Mouse (Mus musculus) midbrain, embryonic 16.5 days (tissue): Measurements from ENCODE around the gene Dgkq. TPM values are rescaled to one million over a fixed set of nuclear protein-coding genes. Genes with fewer than 3 reads are reported as not detected.

Experiments used
- ATAC-seq: fragments of 200-750 bp; cut with Nextera tagmentation; 2 replicates; pipeline ENCODE4 v1.8.0; 2017; ENCODE audit warnings: moderate TSS enrichment
- H3K27ac ChIP-seq: fragments of 300-500 bp; sonication (generic); 2 replicates; pipeline ENCODE4 v1.5.1; 2014; ENCODE audit warnings: mild to moderate bottlenecking, low read length, mixed read lengths
- H3K27me3 ChIP-seq: fragments of 300-500 bp; sonication (generic); 2 replicates; pipeline ENCODE4 v1.6.1; 2014; ENCODE audit warnings: low read depth, low read length, mixed read lengths; ENCODE audit not compliant: control insufficient read depth, insufficient read depth
- H3K36me3 ChIP-seq: fragments of 300-500 bp; sonication (generic); 2 replicates; pipeline ENCODE4 v1.6.1; 2014; ENCODE audit warnings: mild to moderate bottlenecking, low read length, moderate library complexity, mixed read lengths; ENCODE audit not compliant: control insufficient read depth, insufficient read depth
- H3K4me1 ChIP-seq: fragments of 300-500 bp; sonication (generic); 2 replicates; pipeline ENCODE4 v1.6.1; 2014; ENCODE audit warnings: mild to moderate bottlenecking, low read length, mixed read lengths; ENCODE audit not compliant: control insufficient read depth, insufficient read depth
- H3K4me2 ChIP-seq: fragments of 300-500 bp; sonication (generic); 2 replicates; pipeline ENCODE4 v1.6.1; 2014; ENCODE audit warnings: mild to moderate bottlenecking, low read length, mixed read lengths
- H3K4me3 ChIP-seq: fragments of 300-500 bp; sonication (generic); 2 replicates; pipeline ENCODE4 v1.5.1; 2014; ENCODE audit warnings: low read depth, mild to moderate bottlenecking, low read length, moderate library complexity, mixed read lengths
- H3K9ac ChIP-seq: fragments of 300-500 bp; sonication (generic); 2 replicates; pipeline ENCODE4 v1.6.1; 2014; ENCODE audit warnings: low read depth, low read length, mixed read lengths
- H3K9me3 ChIP-seq: fragments of 300-500 bp; sonication (generic); replicated peaks from 2 replicates; pipeline ENCODE4 v1.6.1; 2014; ENCODE audit warnings: mild to moderate bottlenecking, low read length, mixed read lengths; ENCODE audit not compliant: control insufficient read depth, poor library complexity, severe bottlenecking
- WGBS: fragments of 180-500 bp; shearing (Covaris S2); extraction: QIAGEN DNeasy Blood & Tissue Kit; methylation state at CpG from one replicate; pipeline ENCODE4 v1.1.7; 2014; 5-methylcytosine and 5-hydroxymethylcytosine counted together
- polyA plus RNA-seq: library from polyadenylated mRNA; unstranded; fragments of >200 nt; fragmentation: Nextera tagmentation; extraction: Ambion mirVana; gene quantifications from 2 replicates; pipeline ENCODE4 v1.2.1, GENCODE M21; 2015

The Dgkq gene
- polyA plus RNA-seq, 1 experiment from 2014 or later: 36.9 TPM

DNA sequence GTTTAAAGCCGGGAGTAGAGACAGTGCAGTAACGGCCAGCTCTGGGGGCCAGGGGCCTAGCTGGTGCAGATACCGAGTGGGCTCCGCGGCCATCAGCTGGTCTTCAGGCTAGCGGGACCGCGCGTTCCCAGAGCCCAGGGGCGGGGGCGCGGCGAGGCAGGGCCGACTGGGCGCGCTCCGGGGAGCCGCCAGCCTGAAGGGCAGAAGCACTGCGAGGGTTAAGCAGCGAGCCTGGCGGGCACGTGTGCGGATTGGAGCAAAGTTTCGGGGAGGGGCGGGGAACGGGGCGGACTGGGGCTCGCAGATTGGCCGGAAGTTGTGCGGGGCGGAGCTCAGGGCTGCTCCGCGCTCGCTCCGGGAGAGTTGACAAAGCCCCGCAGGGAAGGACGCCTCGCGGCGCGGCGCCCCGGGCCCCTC is 24.4 kb upstream of the Dgkq start:
- Histone ChIP-seq H3K4me2 (peak overlapping the region; percentile 98), H3K4me3 (peak overlapping the region; percentile 74), H3K9ac (peak overlapping the region; percentile 61), H3K4me1 (peaks cover 16% of the 10 kb centered on the region), H3K9me3 (no peaks in the 10 kb centered on the region), H3K36me3 (no peaks in the 10 kb centered on the region), H3K27ac (no peak overlapping the region), H3K27me3 (peaks cover 13% of the 10 kb centered on the region)
- WGBS: under 1% methylated on average over 24 of the region's 43 CpGs
- peak; percentile 93 for ATAC-seq

DNA sequence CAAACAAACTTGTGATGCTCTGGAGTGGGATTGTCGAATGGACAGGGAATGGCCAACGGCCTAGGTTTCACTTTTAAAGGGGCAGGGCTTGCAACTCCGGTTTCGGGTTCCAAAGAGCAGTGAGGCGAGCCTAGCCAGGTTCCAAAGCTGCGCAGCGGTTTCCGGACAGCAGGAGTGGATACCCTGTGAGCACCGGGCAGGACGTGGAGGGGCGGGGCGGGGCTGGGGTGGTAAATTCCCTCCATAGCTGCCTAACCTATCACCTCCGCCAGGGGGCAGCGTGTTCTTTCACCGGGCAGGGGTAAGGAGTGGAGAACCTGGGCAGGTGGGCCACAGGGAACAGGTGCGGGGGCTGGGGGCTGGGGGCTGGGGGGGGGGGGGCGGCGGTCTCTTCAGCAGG is 22.8 kb upstream of the Dgkq start, which contains the start of gene Fgfrl1:
Gene Fgfrl1, plus strand, starts transcription at position 112 of the 400 bp plus-strand sequence.
- no peak for ATAC-seq
- Histone ChIP-seq H3K9ac (no peak within 1 kb of the TSS), H3K9me3 (no peaks in the 10 kb centered on the region), H3K27me3 (peaks cover 13% of the 10 kb centered on the region), H3K4me2 (peak within 1 kb of the TSS; percentile 98), H3K4me3 (peak within 1 kb of the TSS; percentile 14; the same call in 1 of the 2 replicates), H3K4me1 (peaks cover 13% of the 10 kb centered on the region), H3K36me3 (no peaks in the 10 kb centered on the region), H3K27ac (no peak within 1 kb of the TSS)
- WGBS: 6% methylated on average over 16 of the region's 18 CpGs

DNA sequence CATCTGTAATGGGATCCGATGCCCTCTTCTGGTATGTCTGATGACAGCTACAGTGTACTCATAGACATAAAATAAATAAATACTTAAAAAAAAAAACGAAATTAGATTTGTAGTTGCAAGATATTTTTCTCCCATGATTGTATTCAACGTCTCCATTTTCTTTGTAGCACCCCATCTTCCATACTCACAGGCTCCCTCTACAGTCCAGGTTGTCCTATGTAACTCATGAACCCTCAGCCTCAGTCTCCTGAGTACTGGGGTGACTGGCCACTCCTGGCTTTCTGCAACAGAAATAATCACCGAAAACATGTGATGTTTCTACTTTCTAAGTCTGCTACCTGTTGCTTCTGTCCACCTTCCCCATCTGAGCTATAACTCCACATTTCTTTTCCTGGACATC is 21.7 kb upstream of the Dgkq start:
- no peak overlapping the region for H3K4me2 ChIP-seq
- no peak overlapping the region for H3K9ac ChIP-seq
- no peak overlapping the region for H3K27ac ChIP-seq
- no peak overlapping the region for H3K4me3 ChIP-seq
- H3K36me3 ChIP-seq: no peaks in the 10 kb centered on the region
- peaks cover 13% of the 10 kb centered on the region for H3K27me3 ChIP-seq
- no peaks in the 10 kb centered on the region for H3K9me3 ChIP-seq
- ATAC-seq: no peak
- H3K4me1 ChIP-seq: peaks cover 13% of the 10 kb centered on the region
- WGBS: 71% methylated on average over 4 of the region's 4 CpGs

DNA sequence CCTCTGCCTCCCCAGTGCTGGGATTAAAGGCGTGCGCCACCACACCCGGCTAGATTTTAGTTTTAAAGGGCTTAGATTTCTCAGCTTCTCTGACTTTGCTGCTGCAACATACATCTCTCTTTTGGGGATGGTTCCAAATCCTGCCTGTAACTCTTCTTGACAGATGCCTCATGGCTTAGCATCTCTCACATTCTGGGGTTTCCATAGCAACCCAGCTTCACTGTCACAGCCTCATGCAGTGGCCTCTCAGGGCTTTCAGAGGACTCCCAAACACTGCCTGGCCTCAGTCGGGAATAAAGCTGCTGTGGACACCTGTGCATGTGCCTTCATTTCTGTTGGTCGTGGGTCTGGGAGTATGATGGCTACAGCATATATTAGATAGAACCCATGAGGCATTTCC is 19.6 kb upstream of the Dgkq start:
- no peak overlapping the region for H3K27ac ChIP-seq
- H3K9ac ChIP-seq: no peak overlapping the region
- H3K4me2 ChIP-seq: no peak overlapping the region
- H3K4me1 ChIP-seq: peaks cover 6% of the 10 kb centered on the region
- no peak overlapping the region for H3K4me3 ChIP-seq
- ATAC-seq: no peak
- peaks cover 11% of the 10 kb centered on the region for H3K27me3 ChIP-seq
- no peaks in the 10 kb centered on the region for H3K9me3 ChIP-seq
- WGBS: 61% methylated on average over 5 of the region's 5 CpGs
- H3K36me3 ChIP-seq: no peaks in the 10 kb centered on the region

DNA sequence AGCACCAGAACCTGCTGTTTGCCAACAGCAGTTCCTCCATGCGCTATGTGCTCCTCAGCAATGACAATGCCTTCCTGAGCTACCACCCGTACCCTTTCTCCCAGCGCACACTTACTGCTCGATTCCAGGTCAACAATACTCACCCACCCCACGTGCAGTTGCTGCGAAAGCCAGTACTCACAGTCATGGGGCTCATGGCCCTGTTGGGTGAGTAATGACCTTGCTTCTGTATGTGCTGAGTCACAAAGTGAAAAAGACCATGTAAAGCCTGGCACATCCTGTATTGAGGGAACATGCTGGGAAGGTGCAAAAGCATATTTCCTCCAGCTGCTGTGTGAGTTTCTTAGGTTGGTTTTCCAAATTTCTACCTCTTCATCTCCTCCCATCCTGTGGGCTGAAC is 11.4 kb upstream of the Dgkq start:
- H3K27me3 ChIP-seq: no peaks in the 10 kb centered on the region
- no peak overlapping the region for H3K27ac ChIP-seq
- no peak overlapping the region for H3K9ac ChIP-seq
- H3K4me3 ChIP-seq: no peak overlapping the region
- H3K4me2 ChIP-seq: no peak overlapping the region
- H3K4me1 ChIP-seq: peaks cover 9% of the 10 kb centered on the region
- no peaks in the 10 kb centered on the region; the same call in 1 of the 2 replicates for H3K36me3 ChIP-seq
- H3K9me3 ChIP-seq: no peaks in the 10 kb centered on the region
- ATAC-seq: no peak
- 91% methylated on average over 6 of the region's 6 CpGs for WGBS

DNA sequence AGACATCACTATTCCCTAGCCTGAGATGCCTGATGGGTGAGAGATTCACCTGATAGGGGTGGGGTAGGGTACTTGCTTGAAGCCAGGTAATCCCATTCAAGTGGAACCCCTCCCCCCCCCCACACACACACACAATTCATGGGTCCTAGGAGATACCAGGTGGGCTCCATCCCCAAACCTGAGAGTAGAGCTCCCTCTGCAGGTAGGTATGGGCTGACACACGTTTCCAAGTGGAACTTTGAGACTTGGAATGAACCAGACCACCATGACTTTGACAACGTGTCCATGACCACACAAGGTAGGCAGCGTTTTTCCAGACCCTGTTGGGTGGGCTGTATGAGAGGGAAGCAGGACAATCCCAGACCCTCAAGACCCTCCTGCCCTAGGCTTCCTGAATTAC is 10.4 kb upstream of the Dgkq start:
- H3K27me3 ChIP-seq: no peaks in the 10 kb centered on the region
- no peak overlapping the region for H3K27ac ChIP-seq
- ATAC-seq: no peak
- H3K36me3 ChIP-seq: no peaks in the 10 kb centered on the region; the same call in 1 of the 2 replicates
- H3K4me3 ChIP-seq: no peak overlapping the region
- WGBS: 53% methylated on average over 3 of the region's 3 CpGs
- H3K9me3 ChIP-seq: no peaks in the 10 kb centered on the region
- H3K4me2 ChIP-seq: no peak overlapping the region
- peaks cover 9% of the 10 kb centered on the region for H3K4me1 ChIP-seq
- H3K9ac ChIP-seq: no peak overlapping the region

DNA sequence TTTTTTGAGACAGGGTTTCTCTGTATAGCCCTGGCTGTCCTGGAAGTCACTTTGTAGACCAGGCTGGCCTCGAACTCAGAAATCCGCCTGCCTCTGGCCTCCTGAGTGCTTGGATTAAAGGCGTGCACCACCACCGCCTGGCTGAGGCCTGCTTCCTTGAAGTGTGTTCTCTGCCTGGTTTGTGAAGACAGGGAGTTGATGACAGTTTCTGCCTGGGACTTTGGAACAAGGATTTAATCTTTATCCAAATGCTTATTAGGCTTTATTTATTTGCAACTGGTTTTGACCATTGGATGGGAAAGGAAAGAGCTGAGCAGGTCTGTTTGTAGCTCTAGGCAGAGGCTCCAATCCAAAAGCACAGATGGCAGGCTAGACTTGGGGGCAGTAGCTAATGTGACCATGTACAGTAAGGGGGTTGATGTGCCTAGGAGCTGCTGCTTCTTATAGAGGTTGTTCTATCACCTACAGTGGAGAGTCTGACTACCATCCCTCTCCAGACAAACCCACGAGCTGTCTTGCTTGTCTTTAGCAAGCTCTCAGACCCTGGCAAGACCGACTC is 8.9 kb upstream of the Dgkq start:
- Histone ChIP-seq H3K4me2 (no peak overlapping the region), H3K4me3 (no peak overlapping the region), H3K36me3 (no peaks in the 10 kb centered on the region; the same call in 1 of the 2 replicates), H3K27me3 (no peaks in the 10 kb centered on the region), H3K4me1 (peaks cover 9% of the 10 kb centered on the region), H3K27ac (peak overlapping the region; percentile 42; the same call in 1 of the 2 replicates), H3K9me3 (no peaks in the 10 kb centered on the region), H3K9ac (no peak overlapping the region)
- 84% methylated on average over 6 of the region's 6 CpGs for WGBS
- no peak for ATAC-seq

GRCm38 (mm10) chr5:108677605-108678295 is 8.3 kb upstream of the Dgkq start:
- peak overlapping the region; percentile 93 for H3K27ac ChIP-seq
- peaks cover 9% of the 10 kb centered on the region for H3K4me1 ChIP-seq
- H3K9ac ChIP-seq: peak overlapping the region; percentile 74
- H3K36me3 ChIP-seq: peaks cover 3% of the 10 kb centered on the region; the same call in 1 of the 2 replicates
- peak overlapping the region; percentile 39 for H3K4me3 ChIP-seq
- peak; percentile 93 for ATAC-seq
- H3K4me2 ChIP-seq: peak overlapping the region; percentile 71
- H3K27me3 ChIP-seq: no peaks in the 10 kb centered on the region
- 2% methylated on average over 25 of the region's 25 CpGs for WGBS
- no peaks in the 10 kb centered on the region for H3K9me3 ChIP-seq

- no peaks in the 10 kb centered on the region for H3K27me3 ChIP-seq
- peak overlapping the region; percentile 71 for H3K4me2 ChIP-seq
- peak overlapping the region; percentile 93 for H3K27ac ChIP-seq
- H3K9me3 ChIP-seq: no peaks in the 10 kb centered on the region
- WGBS: 18% methylated on average over 5 of the region's 5 CpGs
- H3K36me3 ChIP-seq: peaks cover 9% of the 10 kb centered on the region
- peak; percentile 63 for ATAC-seq
- H3K9ac ChIP-seq: peak overlapping the region; percentile 74
- peaks cover 9% of the 10 kb centered on the region for H3K4me1 ChIP-seq
- H3K4me3 ChIP-seq: peak overlapping the region; percentile 39
These were observed 7.5 kb upstream of the Dgkq start for GRCm38 (mm10) chr5:108676772-108677498.
